Mouse (Mus musculus): ENCODE measurements around the gene Art1.

Art1 gene

DNA sequence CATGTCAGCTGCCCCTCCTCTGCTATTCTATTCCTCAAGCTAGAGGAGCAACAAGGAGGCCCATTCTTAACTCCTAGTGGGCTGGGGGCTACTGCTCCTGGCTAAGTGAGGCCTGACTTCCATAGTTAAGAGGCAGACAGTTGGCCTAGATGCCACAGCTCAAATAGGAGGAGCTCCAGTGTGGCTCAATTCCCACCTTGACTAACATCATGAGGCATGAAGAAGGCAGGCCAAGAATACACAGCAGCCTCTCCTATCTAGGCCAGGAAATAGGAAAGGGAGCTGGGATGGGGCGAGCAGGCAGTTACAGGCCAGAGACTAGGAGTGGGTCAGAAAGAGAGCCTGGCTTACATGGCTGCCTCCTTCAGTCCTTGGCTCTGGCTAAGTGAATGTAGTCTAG lies 6.7 kb downstream of the Art1 start:
- DNase-seq (ENCODE audit: low read depth, low spot score), result no peak

DNA sequence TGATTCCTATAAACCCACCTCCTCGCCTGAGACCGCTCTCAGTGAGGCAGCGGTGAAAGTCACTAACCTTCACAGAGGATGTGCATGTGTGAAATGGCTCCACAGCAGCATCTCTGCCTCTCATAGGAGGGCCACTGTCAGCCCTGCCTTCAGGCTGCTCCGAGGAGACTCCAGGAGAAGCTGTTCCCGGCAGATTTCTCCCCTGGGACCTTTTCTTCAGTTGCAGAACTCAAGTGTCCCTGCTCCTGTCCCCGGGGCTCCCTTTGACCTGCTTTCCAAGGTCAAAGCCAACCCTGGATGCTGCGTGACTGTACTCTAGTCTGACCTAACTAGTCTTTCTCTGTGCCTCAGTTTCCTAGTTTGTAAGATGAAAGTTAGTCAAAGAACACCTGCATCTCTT lies 7.6 kb downstream of the Art1 start, which contains the start of gene Art5:
Gene Art5, minus strand, starts transcription at position 319 of the 400 bp plus-strand sequence.
- DNase-seq (ENCODE audit: low read depth, low spot score), result no peak

DNA sequence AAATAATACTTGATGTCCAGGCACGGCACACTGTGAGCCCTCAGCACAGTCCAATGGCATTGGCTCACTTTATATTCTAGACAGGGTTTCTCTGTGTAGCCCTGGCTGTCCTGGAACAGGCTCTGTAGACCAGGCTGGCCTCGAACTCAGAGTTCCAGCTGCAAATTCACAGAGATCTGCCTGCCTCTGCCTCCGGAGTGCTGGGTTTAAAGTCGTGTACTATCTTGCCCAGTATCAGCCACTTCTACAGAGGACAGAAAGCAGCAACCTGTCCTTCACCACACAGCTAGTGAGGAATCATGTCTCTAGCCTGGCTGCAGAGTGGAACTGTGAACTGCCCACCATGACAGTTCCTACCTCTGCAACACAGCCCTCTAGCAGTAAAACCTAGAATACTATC lies 8.2 kb downstream of the Art1 start:
- no peak for DNase-seq (ENCODE audit: low read depth, low spot score)

DNA sequence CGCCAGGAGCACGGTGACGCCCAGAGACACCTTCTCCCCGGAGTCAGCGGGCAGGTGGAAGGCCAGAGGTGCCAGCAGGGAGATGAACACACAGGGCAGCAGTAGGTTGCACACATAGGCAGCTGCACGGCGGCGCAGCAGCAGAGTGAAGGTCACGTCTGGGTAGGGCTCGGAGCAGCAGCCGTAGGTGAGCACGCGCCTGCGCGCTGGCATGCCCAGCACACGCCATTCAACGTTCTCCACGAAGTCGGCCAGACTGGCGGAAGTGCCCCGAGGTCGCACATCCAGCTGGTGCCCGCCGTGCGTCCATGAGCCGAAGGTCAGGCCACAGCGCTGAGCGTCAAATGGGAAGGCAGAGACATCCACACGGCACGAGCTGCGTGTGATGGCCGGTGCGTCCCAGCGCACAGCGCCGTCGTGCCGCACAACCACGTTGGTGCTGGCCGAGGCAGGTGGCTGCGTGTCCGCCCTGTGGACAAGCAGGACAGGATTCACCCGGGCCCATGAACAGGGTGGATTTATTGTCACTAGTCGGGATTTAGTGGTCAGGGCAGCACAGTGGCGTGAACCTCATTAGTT lies 11.7 kb downstream of the Art1 start:
- no peak for DNase-seq (ENCODE audit: low read depth, low spot score)

DNA sequence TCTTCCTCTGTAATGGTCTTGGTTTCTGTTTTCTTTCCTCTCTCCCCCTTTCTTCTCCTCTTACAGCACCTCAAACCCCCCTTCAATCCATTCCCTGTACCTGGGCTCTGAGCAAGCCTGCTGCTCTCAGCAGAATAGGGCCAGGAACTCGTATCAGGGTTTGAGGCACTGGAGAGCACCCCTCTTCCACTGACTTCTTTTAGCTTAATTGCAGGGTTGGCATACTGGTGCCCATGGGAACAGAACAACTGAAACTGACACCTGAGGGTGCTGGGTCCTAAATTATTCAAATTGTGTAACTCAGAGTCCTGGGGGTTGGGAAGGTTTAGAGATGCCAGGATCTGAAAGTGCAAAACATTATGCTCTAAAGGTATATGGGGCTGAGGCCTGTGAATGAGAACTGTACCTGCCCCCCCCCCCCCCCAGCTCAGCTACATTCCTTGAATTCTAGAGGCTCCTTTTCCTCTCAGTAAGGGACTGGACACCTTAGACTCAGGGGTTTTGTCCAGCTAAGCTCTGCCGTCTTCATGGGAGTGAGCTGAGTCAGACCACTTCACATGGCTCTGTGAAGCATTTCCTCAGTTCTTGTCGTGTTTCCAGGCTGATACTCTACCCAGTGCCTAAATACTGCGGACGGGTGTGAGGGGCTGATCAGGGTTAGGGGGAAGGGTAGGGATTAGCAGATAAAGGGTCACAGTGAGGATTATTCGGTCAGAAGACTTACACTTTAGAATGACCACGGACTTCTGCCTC lies 15.2 kb downstream of the Art1 start, which contains the start of gene Chrna10:
Gene Chrna10, minus strand, starts transcription at position 250 of the 753 bp plus-strand sequence.
- DNase-seq (ENCODE audit: low read depth, low spot score), result no peak

DNA sequence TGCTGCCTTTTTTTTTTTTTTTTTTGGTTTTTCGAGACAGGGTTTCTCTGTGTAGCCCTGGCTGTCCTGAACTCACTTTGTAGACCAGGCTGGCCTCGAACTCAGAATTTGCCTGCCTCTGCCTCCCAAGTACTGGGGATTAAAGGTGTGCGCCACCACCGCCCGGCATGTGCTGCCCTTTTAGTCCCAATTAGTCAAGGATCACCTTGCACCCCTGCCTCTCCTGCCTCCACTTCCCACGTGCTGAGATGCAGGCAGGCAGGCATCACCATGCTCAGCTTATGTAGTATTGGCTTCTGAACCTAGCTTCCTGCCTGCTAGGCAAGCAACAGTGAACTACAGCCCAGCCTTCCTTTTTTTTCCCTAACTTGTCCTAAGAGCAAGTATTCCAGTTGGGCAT lies 15.8 kb downstream of the Art1 start:
- DNase-seq (ENCODE audit: low read depth, low spot score), result no peak

DNA sequence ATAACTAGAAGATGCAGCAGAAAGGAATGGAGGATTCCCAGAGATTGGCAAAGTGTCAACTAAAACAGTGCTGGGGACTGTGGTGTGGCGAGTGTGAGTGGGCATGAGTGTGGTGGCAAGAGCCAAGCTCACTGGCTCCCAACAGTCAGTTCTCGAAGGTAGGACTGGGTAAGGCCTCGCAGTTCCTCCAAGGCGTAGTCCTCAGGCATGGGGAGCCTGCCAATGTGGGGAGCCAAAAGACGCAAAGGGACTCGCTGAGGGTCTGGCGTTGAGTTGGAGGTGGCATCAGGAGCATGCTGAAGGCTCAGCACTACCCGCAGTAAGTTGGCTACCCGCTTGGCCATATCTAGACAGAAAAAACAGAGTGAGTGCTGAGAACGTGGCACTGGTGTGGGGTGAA lies 18.8 kb downstream of the Art1 start:
- DNase-seq (ENCODE audit: low read depth, low spot score), result no peak

DNA sequence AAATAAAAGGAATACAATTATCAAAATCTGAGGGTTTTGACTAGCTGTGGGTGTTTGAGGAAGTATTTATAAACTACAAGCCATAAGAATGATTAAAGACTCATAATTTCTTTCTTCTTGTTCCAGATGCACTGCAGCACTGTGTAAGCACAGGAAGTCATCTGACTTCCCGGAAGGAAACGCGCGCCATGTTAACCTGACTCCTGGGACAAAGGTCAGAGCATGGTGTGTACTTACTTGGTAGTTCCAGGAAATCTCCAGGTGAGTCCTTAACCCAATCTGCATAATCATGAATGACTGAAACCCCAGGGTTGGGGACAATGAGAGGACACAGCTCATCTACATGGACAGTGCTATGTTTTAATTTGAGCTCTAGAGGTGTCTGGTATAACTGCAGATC lies 30.9 kb downstream of the Art1 start:
- DNase-seq (ENCODE audit: low read depth, low spot score), result no peak

DNA sequence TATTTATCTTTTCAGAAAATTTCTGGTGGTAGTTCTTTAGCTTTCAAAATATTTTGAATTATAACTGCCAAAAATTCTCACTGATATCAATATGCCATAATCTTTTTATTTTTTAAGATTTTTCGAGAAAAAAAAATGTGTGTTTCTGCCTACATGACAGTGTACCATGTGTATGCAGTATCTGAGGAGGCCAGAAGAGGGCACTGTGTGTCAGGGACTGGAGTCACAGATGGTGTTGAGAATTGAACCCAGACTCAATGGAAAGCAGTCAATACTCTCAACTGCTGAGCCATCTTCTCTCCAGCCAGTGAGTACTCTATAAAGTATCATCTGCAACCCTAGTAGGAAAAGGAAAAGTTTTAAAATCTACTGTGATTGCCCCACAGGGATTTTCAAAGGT lies 35.9 kb downstream of the Art1 start:
- DNase-seq (ENCODE audit: low read depth, low spot score), result peak; percentile 9

DNA sequence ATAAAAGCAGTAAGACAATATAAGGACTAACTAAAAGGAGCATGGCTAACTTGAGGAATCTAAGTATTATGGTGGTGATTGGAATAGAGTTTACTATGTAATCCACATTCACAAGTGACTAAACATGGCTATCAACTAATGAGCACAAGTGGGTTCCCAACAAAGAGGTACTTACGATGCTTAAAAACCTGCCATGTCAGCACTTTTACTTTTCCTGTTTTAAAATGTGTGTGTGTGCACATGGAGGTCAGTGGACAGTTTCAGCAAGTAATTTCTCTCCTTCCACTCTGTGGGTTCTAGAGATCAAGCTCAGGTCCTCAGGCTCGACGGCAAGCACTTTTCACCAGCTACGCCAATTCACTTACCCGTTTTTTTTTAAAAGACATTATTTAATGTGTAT lies 36.4 kb downstream of the Art1 start:
- no peak for DNase-seq (ENCODE audit: low read depth, low spot score)

DNA sequence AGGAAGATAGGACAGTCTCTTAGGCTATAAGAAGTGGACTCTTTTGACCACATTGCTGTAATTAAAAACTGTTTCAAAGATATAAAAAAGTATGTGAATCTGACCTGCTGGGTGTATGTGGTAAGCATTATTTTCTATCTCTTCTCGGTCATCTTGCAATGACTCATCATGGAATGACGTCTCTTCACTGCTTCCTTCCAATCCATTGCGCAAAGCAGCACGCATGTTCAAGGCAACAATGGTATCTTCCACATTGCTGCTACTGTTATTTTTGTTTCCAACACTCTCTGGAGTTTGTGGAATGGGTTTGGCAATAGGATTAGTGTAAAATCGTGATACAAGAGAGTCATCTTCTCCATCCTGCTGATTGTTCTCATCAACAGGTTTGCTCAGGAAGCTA lies 52.1 kb downstream of the Art1 start:
- no peak for DNase-seq (ENCODE audit: low read depth, low spot score)

Measured in embryo, embryonic 11.5 days (tissue).